Mouse (Mus musculus) ES-Bruce4 (cell line): Measurements from ENCODE around the gene Hibch. TPM values are rescaled to one million over a fixed set of nuclear protein-coding genes. Genes with fewer than 3 reads are reported as not detected.
"Not testable (repeated sequence)": the region's sequence is repeated elsewhere in the genome, so short reads cannot be mapped to it uniquely, and the experiment has no call there.

Experiments used
- H3K27ac ChIP-seq: 2 replicates; pipeline ENCODE4 v1.5.1; 2012; ENCODE audit warnings: low read length, inconsistent platforms; ENCODE audit not compliant: insufficient read depth
- H3K27me3 ChIP-seq: 2 replicates; pipeline ENCODE4 v1.6.1; 2012; ENCODE audit warnings: mild to moderate bottlenecking, low read length, inconsistent platforms; ENCODE audit not compliant: control insufficient read depth, poor library complexity, insufficient read depth, severe bottlenecking
- H3K36me3 ChIP-seq: 2 replicates; pipeline ENCODE4 v1.6.1; 2012; ENCODE audit warnings: inconsistent platforms, mild to moderate bottlenecking, low read length, moderate library complexity; ENCODE audit not compliant: control insufficient read depth, poor library complexity, insufficient read depth, severe bottlenecking
- H3K4me1 ChIP-seq: one replicate; pipeline ENCODE4 v1.8.1; 2011; ENCODE audit warnings: low read length; ENCODE audit not compliant: control insufficient read depth, insufficient read depth
- H3K4me3 ChIP-seq: 2 replicates; pipeline ENCODE4 v1.5.1; 2011; ENCODE audit warnings: low read depth, mild to moderate bottlenecking, low read length
- H3K9ac ChIP-seq: 2 replicates; pipeline ENCODE4 v1.6.1; 2012; ENCODE audit warnings: low read depth, mild to moderate bottlenecking, inconsistent platforms; ENCODE audit not compliant: poor library complexity, severe bottlenecking
- H3K9me3 ChIP-seq: replicated peaks from 2 replicates; pipeline ENCODE4 v1.6.1; 2012; ENCODE audit warnings: mild to moderate bottlenecking, low read length, inconsistent platforms; ENCODE audit not compliant: control insufficient read depth, poor library complexity, insufficient read depth, severe bottlenecking
- CTCF ChIP-seq: IDR thresholded peaks from one replicate; pipeline ENCODE4 v1.8.1; 2011; ENCODE audit warnings: low read depth, low read length
- EP300 ChIP-seq: IDR thresholded peaks from 2 replicates; pipeline ENCODE4 v1.6.1; 2011; ENCODE audit warnings: low read depth, low read length; ENCODE audit not compliant: insufficient read depth
- POLR2A ChIP-seq: IDR thresholded peaks from one replicate; pipeline ENCODE4 v1.8.1; 2011; ENCODE audit warnings: low read length; ENCODE audit not compliant: insufficient read depth
- polyA plus RNA-seq: library from polyadenylated mRNA; stranded (reverse); fragments of >200 nt; gene quantifications from 2 replicates; pipeline ENCODE4 v1.2.4, GENCODE M21; 2011; ENCODE audit warnings: low read depth; ENCODE audit not compliant: missing spikeins, insufficient read depth, insufficient read length

The Hibch gene
- polyA plus RNA-seq, 1 experiment, result 22.6 TPM

DNA sequence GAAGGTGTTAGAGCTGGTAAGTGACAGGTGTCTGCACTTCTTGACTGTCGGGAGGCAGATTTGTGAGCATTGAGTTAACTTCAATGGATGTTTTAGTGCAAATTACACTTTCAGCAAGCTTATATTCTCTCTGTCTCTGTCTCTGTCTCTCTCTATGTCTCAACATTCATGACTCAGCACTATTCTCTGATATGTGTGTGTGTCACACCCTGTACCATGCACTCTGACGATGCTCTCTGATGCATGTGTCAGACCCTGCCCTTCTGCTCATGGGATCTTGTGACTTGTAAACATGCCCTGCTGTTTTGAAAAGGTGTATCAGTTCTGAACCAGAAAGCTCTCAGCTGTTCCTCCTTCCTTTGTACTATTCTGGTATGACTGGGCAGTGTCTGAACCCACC lies 71.9 kb downstream of the Hibch start:
- Histone ChIP-seq H3K27ac (no peak overlapping the region), H3K9ac (no peak overlapping the region), H3K27me3 (no peaks in the 10 kb centered on the region), H3K9me3 (peaks cover 4% of the 10 kb centered on the region; the same call in 1 of the 2 replicates), H3K4me3 (no peak overlapping the region), H3K4me1 (peaks cover 3% of the 10 kb centered on the region), H3K36me3 (no peaks in the 10 kb centered on the region; the same call in 1 of the 2 replicates)
- TF ChIP-seq CTCF (no peak), POLR2A (no peak), EP300 (no peak)

DNA sequence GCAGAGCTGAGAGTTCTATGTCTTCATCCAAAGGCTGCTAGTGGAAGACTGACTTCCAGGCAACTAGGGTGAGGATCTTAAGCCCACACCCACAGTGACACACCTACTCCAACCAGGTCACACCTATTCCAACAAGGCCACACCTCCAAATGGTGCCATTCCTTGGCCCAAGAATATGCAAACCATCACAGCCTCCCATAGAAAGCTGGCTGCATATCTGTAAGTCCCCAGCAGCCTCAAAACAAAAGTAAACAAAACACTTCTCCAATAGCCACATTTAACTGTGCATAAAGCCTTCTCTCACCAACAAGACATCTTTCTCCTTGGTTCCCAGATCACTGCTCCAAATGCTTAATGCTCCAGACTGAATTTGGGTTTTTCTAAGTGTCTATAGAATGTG lies 74.2 kb downstream of the Hibch start:
- H3K36me3 ChIP-seq, H3K9ac ChIP-seq, H3K4me3 ChIP-seq, H3K27me3 ChIP-seq, H3K4me1 ChIP-seq: not testable (repeated sequence)
- Histone ChIP-seq H3K27ac (peak overlapping the region; percentile 51; the same call in 1 of the 2 replicates), H3K9me3 (peaks cover 12% of the 10 kb centered on the region; the same call in 1 of the 2 replicates)

GRCm38 (mm10) chr1:52924482-52924881 lies 79.8 kb downstream of the Hibch start:
- not testable (repeated sequence) for H3K4me3 ChIP-seq, H3K27ac ChIP-seq
- H3K36me3 ChIP-seq, result peaks cover 12% of the 10 kb centered on the region

GRCm38 (mm10) chr1:52934494-52934893 lies 89.8 kb downstream of the Hibch start:
- Histone ChIP-seq H3K27ac (no peak overlapping the region), H3K27me3 (no peaks in the 10 kb centered on the region), H3K36me3 (peaks cover 31% of the 10 kb centered on the region), H3K9me3 (peaks cover 74% of the 10 kb centered on the region), H3K4me3 (no peak overlapping the region), H3K4me1 (no peaks in the 10 kb centered on the region), H3K9ac (no peak overlapping the region)
- TF ChIP-seq EP300 (no peak), CTCF (no peak), POLR2A (no peak)

More at GRCm38 (mm10) chr1:52924482-52924881, 79.8 kb downstream of the Hibch start:
- not testable (repeated sequence) for H3K9ac ChIP-seq, H3K27me3 ChIP-seq, H3K4me1 ChIP-seq
- peaks cover 43% of the 10 kb centered on the region for H3K9me3 ChIP-seq

- no peak for TF ChIP-seq CTCF
- no peak for TF ChIP-seq EP300
- TF ChIP-seq POLR2A, result no peak
- Histone ChIP-seq H3K9me3 (peaks cover 47% of the 10 kb centered on the region), H3K27ac (peak overlapping the region; percentile 5; the same call in 1 of the 2 replicates), H3K4me1 (no peaks in the 10 kb centered on the region), H3K9ac (no peak overlapping the region), H3K4me3 (no peak overlapping the region), H3K27me3 (no peaks in the 10 kb centered on the region), H3K36me3 (peaks cover 22% of the 10 kb centered on the region)
Measured at GRCm38 (mm10) chr1:52939021-52939420, 94.3 kb downstream of the Hibch start.

DNA sequence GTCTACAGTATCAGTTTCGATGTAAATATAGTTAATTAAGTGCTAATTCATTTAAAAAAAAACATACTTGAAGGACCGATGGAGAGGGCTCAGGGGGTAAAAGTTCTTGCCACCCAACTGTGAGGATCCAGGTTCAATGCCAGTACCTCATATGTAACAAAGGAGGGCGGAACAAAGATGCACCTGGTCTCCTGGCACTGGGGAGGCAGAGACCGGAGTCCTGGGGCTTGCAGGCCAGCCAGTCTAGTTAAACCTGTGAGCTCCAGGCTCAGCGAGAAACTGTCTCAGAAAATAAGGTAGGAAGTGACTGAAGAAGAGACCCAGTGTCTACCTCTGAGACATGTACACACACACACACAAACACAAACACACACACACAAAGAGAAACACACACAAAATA lies 103.2 kb downstream of the Hibch start:
- Histone ChIP-seq H3K27ac (no peak overlapping the region), H3K4me3 (no peak overlapping the region), H3K27me3 (no peaks in the 10 kb centered on the region), H3K36me3 (peaks cover 32% of the 10 kb centered on the region), H3K9me3 (peaks cover 29% of the 10 kb centered on the region), H3K4me1 (no peaks in the 10 kb centered on the region), H3K9ac (no peak overlapping the region)
- no peak for TF ChIP-seq POLR2A
- no peak for TF ChIP-seq EP300
- no peak for TF ChIP-seq CTCF
